Mouse (Mus musculus) E14TG2a.4 (cell line): ENCODE data around the gene Iqcj.

Experiments used
- H3K27me3 ChIP-seq: 2 replicates; pipeline ENCODE4 v1.6.1; 2014; ENCODE audit warnings: low read length, control low read depth; ENCODE audit not compliant: insufficient read depth
- H3K36me3 ChIP-seq: 2 replicates; pipeline ENCODE4 v1.6.1; 2014; ENCODE audit warnings: low read length, control low read depth; ENCODE audit not compliant: insufficient read depth
- H3K4me1 ChIP-seq: replicated peaks from 2 replicates; pipeline ENCODE4 v1.6.1; 2014; ENCODE audit warnings: low read depth, low read length, control low read depth
- H3K4me3 ChIP-seq: replicated peaks from 2 replicates; pipeline ENCODE4 v1.5.1; 2014; ENCODE audit warnings: mild to moderate bottlenecking, low read length
- H3K9me3 ChIP-seq: 2 replicates; pipeline ENCODE4 v1.6.1; 2014; ENCODE audit warnings: low read length, control low read depth
- CTCF ChIP-seq: conservative IDR thresholded peaks from 2 replicates; pipeline ENCODE4 v1.5.1; 2014; ENCODE audit warnings: low read length
- NANOG ChIP-seq: IDR thresholded peaks from 2 replicates; pipeline ENCODE4 v1.6.1; 2014; ENCODE audit warnings: borderline replicate concordance, low read length, mixed read lengths
- POU5F1 ChIP-seq: IDR thresholded peaks from 2 replicates; pipeline ENCODE4 v1.6.1; 2014; ENCODE audit warnings: low read length, borderline replicate concordance

Gene Iqcj

GRCm38 (mm10) chr3:68045475-68046416 lies 153.7 kb downstream of the Iqcj start:
- H3K4me3 ChIP-seq = no peak overlapping the region
- TF ChIP-seq POU5F1 (no peak), CTCF (peak; percentile 63)
- peaks cover 2% of the 10 kb centered on the region; the same call in 1 of the 2 replicates for H3K27me3 ChIP-seq
- no peaks in the 10 kb centered on the region for H3K4me1 ChIP-seq
- H3K9me3 ChIP-seq = no peaks in the 10 kb centered on the region
- H3K36me3 ChIP-seq = no peaks in the 10 kb centered on the region

- TF ChIP-seq NANOG (no peak), CTCF (peak; percentile 92)
- Histone ChIP-seq H3K4me1 (peaks cover 9% of the 10 kb centered on the region), H3K9me3 (no peaks in the 10 kb centered on the region), H3K4me3 (no peak overlapping the region), H3K27me3 (no peaks in the 10 kb centered on the region), H3K36me3 (no peaks in the 10 kb centered on the region)
These were observed 161.5 kb downstream of the Iqcj start for GRCm38 (mm10) chr3:68053538-68053937.

- no peaks in the 10 kb centered on the region; the same call in 1 of the 2 replicates for H3K27me3 ChIP-seq
- H3K4me1 ChIP-seq = peaks cover 9% of the 10 kb centered on the region
- no peaks in the 10 kb centered on the region for H3K36me3 ChIP-seq
- no peaks in the 10 kb centered on the region for H3K9me3 ChIP-seq
- TF ChIP-seq POU5F1 = no peak
- no peak for TF ChIP-seq NANOG
- TF ChIP-seq CTCF = no peak
- H3K4me3 ChIP-seq = 0 out of 2 replicates have a peak overlapping the region, but pooled peaks have one; percentile 27
These were observed 163.1 kb downstream of the Iqcj start for GRCm38 (mm10) chr3:68055071-68055470.

GRCm38 (mm10) chr3:68056373-68057275 lies 164.6 kb downstream of the Iqcj start:
- no peaks in the 10 kb centered on the region; the same call in 1 of the 2 replicates for H3K27me3 ChIP-seq
- TF ChIP-seq CTCF (peak; percentile 78), POU5F1 (no peak)
- peaks cover 9% of the 10 kb centered on the region for H3K4me1 ChIP-seq
- H3K4me3 ChIP-seq = peak overlapping the region; percentile 58
- H3K36me3 ChIP-seq = no peaks in the 10 kb centered on the region
- no peaks in the 10 kb centered on the region for H3K9me3 ChIP-seq

- no peaks in the 10 kb centered on the region for H3K9me3 ChIP-seq
- peaks cover 8% of the 10 kb centered on the region; the same call in 1 of the 2 replicates for H3K27me3 ChIP-seq
- TF ChIP-seq NANOG (no peak), CTCF (peak; percentile 90)
- H3K4me1 ChIP-seq = peaks cover 9% of the 10 kb centered on the region
- no peak overlapping the region for H3K4me3 ChIP-seq
- no peaks in the 10 kb centered on the region for H3K36me3 ChIP-seq
These were observed 167.3 kb downstream of the Iqcj start for GRCm38 (mm10) chr3:68059162-68059800.

- Histone ChIP-seq H3K4me1 (no peaks in the 10 kb centered on the region), H3K4me3 (no peak within 1 kb of the TSS), H3K36me3 (no peaks in the 10 kb centered on the region), H3K27me3 (peaks cover 11% of the 10 kb centered on the region), H3K9me3 (no peaks in the 10 kb centered on the region)
- TF ChIP-seq CTCF (no peak), NANOG (no peak), POU5F1 (no peak)
These were observed 172.7 kb downstream of the Iqcj start, which contains the start of gene Schip1 for GRCm38 (mm10) chr3:68064731-68065130. Gene Schip1 (plus strand): TSS chr3:68064802.

GRCm38 (mm10) chr3:68071395-68072386 lies 179.7 kb downstream of the Iqcj start:
- H3K4me1 ChIP-seq = no peaks in the 10 kb centered on the region
- H3K9me3 ChIP-seq = no peaks in the 10 kb centered on the region
- H3K27me3 ChIP-seq = no peaks in the 10 kb centered on the region
- no peaks in the 10 kb centered on the region for H3K36me3 ChIP-seq
- TF ChIP-seq CTCF (no peak), POU5F1 (no peak), NANOG (no peak)
- no peak overlapping the region for H3K4me3 ChIP-seq
